7 mouse cellular contexts compared by ENCODE assay signal in genomic region chr14:54528007-54528393, GRCm38 (mm10). TPM values are rescaled to one million over a fixed set of nuclear protein-coding genes. Genes with fewer than 3 reads are reported as not detected.
DNase-seq lines count a peak whose midpoint lies in the region; ATAC-seq lines count a peak whose summit lies in the region.

No protein-coding gene starts in this region.

- H3K4me1 ChIP-seq in liver, embryonic 12.5 days, result peaks cover 9% of the 10 kb centered on the region; the same call in 1 of the 2 replicates
- peaks cover 11% of the 10 kb centered on the region for H3K4me1 ChIP-seq in forebrain, embryonic 13.5 days
- peaks cover 13% of the 10 kb centered on the region for H3K4me1 ChIP-seq in intestine, embryonic 16.5 days (ENCODE audit: control insufficient read depth, insufficient read depth, low read length)
- H3K4me1 ChIP-seq in neural tube, embryonic 15.5 days, result peaks cover 21% of the 10 kb centered on the region

- 19% methylated on average over 5 of the region's 5 CpGs for WGBS in liver, embryonic 12.5 days (ENCODE audit: insufficient replicate concordance)
- WGBS in forebrain, embryonic 13.5 days, result 21% methylated on average over 5 of the region's 5 CpGs
- WGBS in intestine, embryonic 16.5 days, result 26% methylated on average over 5 of the region's 5 CpGs
- 23% methylated on average over 5 of the region's 5 CpGs for WGBS in neural tube, embryonic 15.5 days

- H3K27ac ChIP-seq in liver, embryonic 12.5 days, result no peak overlapping the region
- peak overlapping the region; percentile 77; the same call in 1 of the 2 replicates for H3K27ac ChIP-seq in forebrain, embryonic 13.5 days
- H3K27ac ChIP-seq in intestine, embryonic 16.5 days (ENCODE audit: low read length), result no peak overlapping the region
- peak overlapping the region; percentile 77 for H3K27ac ChIP-seq in neural tube, embryonic 15.5 days (replicated peaks)

- no peak for ATAC-seq in liver, embryonic 12.5 days
- ATAC-seq in forebrain, embryonic 13.5 days, result peak; percentile 36
- ATAC-seq in intestine, embryonic 16.5 days, result peak; percentile 35; the same call in 1 of the 2 replicates
- no peak for ATAC-seq in neural tube, embryonic 15.5 days (ENCODE audit: low FRiP score)

- DNase-seq in liver, result no peak
- no peak for DNase-seq in natural killer cell, adult 2 months (ENCODE audit: low spot score in 2 of 2)
- DNase-seq in embryo, embryonic 9.5 days (ENCODE audit: extremely low spot score), result no peak

- no peak overlapping the region for H3K4me3 ChIP-seq in liver, embryonic 12.5 days
- H3K4me3 ChIP-seq in forebrain, embryonic 13.5 days, result peak overlapping the region; percentile 39; the same call in 1 of the 2 replicates
- no peak overlapping the region for H3K4me3 ChIP-seq in intestine, embryonic 16.5 days (ENCODE audit: low read length)
- H3K4me3 ChIP-seq in neural tube, embryonic 15.5 days (replicated peaks), result peak overlapping the region; percentile 42; the same call in 1 of the 2 replicates

- no peak overlapping the region for H3K9ac ChIP-seq in liver, embryonic 12.5 days
- 0 out of 2 replicates have a peak overlapping the region, but pooled peaks have one; percentile 64 for H3K9ac ChIP-seq in forebrain, embryonic 13.5 days
- H3K9ac ChIP-seq in intestine, embryonic 16.5 days (ENCODE audit: low read depth, low read length), result no peak overlapping the region
- H3K9ac ChIP-seq in neural tube, embryonic 15.5 days (replicated peaks), result peak overlapping the region; percentile 54; the same call in 1 of the 2 replicates

- peaks cover 43% of the 10 kb centered on the region for H3K27me3 ChIP-seq in liver, embryonic 12.5 days (replicated peaks)
- H3K27me3 ChIP-seq in forebrain, embryonic 13.5 days, result no peaks in the 10 kb centered on the region
- H3K27me3 ChIP-seq in intestine, embryonic 16.5 days (replicated peaks; ENCODE audit: control insufficient read depth, insufficient read depth, low read length), result no peaks in the 10 kb centered on the region
- H3K27me3 ChIP-seq in neural tube, embryonic 15.5 days (replicated peaks), result no peaks in the 10 kb centered on the region

- H3K4me2 ChIP-seq in liver, embryonic 12.5 days, result peak overlapping the region; percentile 52
- peak overlapping the region; percentile 65 for H3K4me2 ChIP-seq in forebrain, embryonic 13.5 days
- peak overlapping the region; percentile 72; the same call in 1 of the 2 replicates for H3K4me2 ChIP-seq in intestine, embryonic 16.5 days (ENCODE audit: low read depth, low read length)
- H3K4me2 ChIP-seq in neural tube, embryonic 15.5 days, result peak overlapping the region; percentile 71

- H3K36me3 ChIP-seq in liver, embryonic 12.5 days, result no peaks in the 10 kb centered on the region
- H3K36me3 ChIP-seq in forebrain, embryonic 13.5 days (ENCODE audit: poor library complexity, severe bottlenecking), result no peaks in the 10 kb centered on the region
- no peaks in the 10 kb centered on the region for H3K36me3 ChIP-seq in intestine, embryonic 16.5 days (ENCODE audit: control insufficient read depth, insufficient read depth, low read length)
- H3K36me3 ChIP-seq in neural tube, embryonic 15.5 days, result no peaks in the 10 kb centered on the region

- no peaks in the 10 kb centered on the region for H3K9me3 ChIP-seq in liver, embryonic 12.5 days (replicated peaks)
- no peaks in the 10 kb centered on the region for H3K9me3 ChIP-seq in forebrain, embryonic 13.5 days (replicated peaks)
- no peaks in the 10 kb centered on the region for H3K9me3 ChIP-seq in intestine, embryonic 16.5 days (ENCODE audit: control insufficient read depth, low read length)
- no peaks in the 10 kb centered on the region for H3K9me3 ChIP-seq in neural tube, embryonic 15.5 days (replicated peaks)

RNA-seq across cellular contexts. Expression of gene Prmt5, which starts 10.7 kb away (rescaled TPM):
- polyA plus RNA-seq in liver, embryonic 12.5 days (2016; fragmentation: Nextera tagmentation; extraction: Ambion mirVana), result 60.6 and 61.1 TPM in 2 replicates
- 107 and 113 TPM in 2 replicates for polyA plus RNA-seq in forebrain, embryonic 13.5 days (2015; fragmentation: Nextera tagmentation; extraction: Ambion mirVana)
- 67.2 and 71.8 TPM in 2 replicates for polyA plus RNA-seq in intestine, embryonic 16.5 days (2015; fragmentation: Nextera tagmentation; extraction: Ambion mirVana)
- 92.3 and 93.9 TPM in 2 replicates for polyA plus RNA-seq in neural tube, embryonic 15.5 days (2015; fragmentation: Nextera tagmentation; extraction: Ambion mirVana)

RNA-seq across cellular contexts. Expression of gene Haus4, which starts 26.4 kb away (rescaled TPM):
- polyA plus RNA-seq in liver, embryonic 12.5 days (2016; fragmentation: Nextera tagmentation; extraction: Ambion mirVana), result 49.3 and 52.0 TPM in 2 replicates
- 39.7 and 43.1 TPM in 2 replicates for polyA plus RNA-seq in forebrain, embryonic 13.5 days (2015; fragmentation: Nextera tagmentation; extraction: Ambion mirVana)
- 46.9 and 56.0 TPM in 2 replicates for polyA plus RNA-seq in intestine, embryonic 16.5 days (2015; fragmentation: Nextera tagmentation; extraction: Ambion mirVana)
- polyA plus RNA-seq in neural tube, embryonic 15.5 days (2015; fragmentation: Nextera tagmentation; extraction: Ambion mirVana), result 20.5 and 34.8 TPM in 2 replicates

RNA-seq across cellular contexts. Expression of gene Ajuba, which starts 49.4 kb away (rescaled TPM):
- polyA plus RNA-seq in liver, embryonic 12.5 days (2016; fragmentation: Nextera tagmentation; extraction: Ambion mirVana), result 10.4 and 12.7 TPM in 2 replicates
- 18.8 and 20.3 TPM in 2 replicates for polyA plus RNA-seq in forebrain, embryonic 13.5 days (2015; fragmentation: Nextera tagmentation; extraction: Ambion mirVana)
- 12.9 and 13.1 TPM in 2 replicates for polyA plus RNA-seq in intestine, embryonic 16.5 days (2015; fragmentation: Nextera tagmentation; extraction: Ambion mirVana)
- 6.1 and 12.9 TPM in 2 replicates for polyA plus RNA-seq in neural tube, embryonic 15.5 days (2015; fragmentation: Nextera tagmentation; extraction: Ambion mirVana)

RNA-seq across cellular contexts. Expression of gene Rem2, which starts 52.1 kb away (rescaled TPM):
- 0.19 and 0.39 TPM in 2 replicates for polyA plus RNA-seq in liver, embryonic 12.5 days (2016; fragmentation: Nextera tagmentation; extraction: Ambion mirVana)
- polyA plus RNA-seq in forebrain, embryonic 13.5 days (2015; fragmentation: Nextera tagmentation; extraction: Ambion mirVana), result 24.2 and 24.4 TPM in 2 replicates
- polyA plus RNA-seq in intestine, embryonic 16.5 days (2015; fragmentation: Nextera tagmentation; extraction: Ambion mirVana), result 1.2 and 1.6 TPM in 2 replicates
- 32.3 and 44.0 TPM in 2 replicates for polyA plus RNA-seq in neural tube, embryonic 15.5 days (2015; fragmentation: Nextera tagmentation; extraction: Ambion mirVana)

Comparison
In these comparisons a context has a peak if more than half of its experiments do, and no peak if none do; other contexts are left out.
1. ATAC-seq: peak in forebrain, embryonic 13.5 days (single experiment) and intestine, embryonic 16.5 days (single experiment); none in liver, embryonic 12.5 days (single experiment) and neural tube, embryonic 15.5 days (single experiment).
2. H3K27ac ChIP-seq: peak in forebrain, embryonic 13.5 days (single experiment) and neural tube, embryonic 15.5 days (single experiment); none in liver, embryonic 12.5 days (single experiment) and intestine, embryonic 16.5 days (single experiment).
3. H3K4me3 ChIP-seq: peak in forebrain, embryonic 13.5 days (single experiment) and neural tube, embryonic 15.5 days (single experiment); none in liver, embryonic 12.5 days (single experiment) and intestine, embryonic 16.5 days (single experiment).
4. H3K9ac ChIP-seq: peak in forebrain, embryonic 13.5 days (single experiment) and neural tube, embryonic 15.5 days (single experiment); none in liver, embryonic 12.5 days (single experiment) and intestine, embryonic 16.5 days (single experiment).
5. Peak in every context shown above with its lines, with median percentiles within 50 percentile points of each other: H3K4me2 ChIP-seq.